Mouse (Mus musculus) liver, postnatal 0 days (tissue): ENCODE results near the gene Chrng. TPM values are rescaled to one million over a fixed set of nuclear protein-coding genes. Genes with fewer than 3 reads are reported as not detected.
A peak's percentile ranks its signal among the peaks of the same experiment; 100 is the strongest.

Source experiments
- ATAC-seq: fragments of 200-750 bp; cut with Nextera tagmentation; 2 replicates; pipeline ENCODE4 v1.8.0; 2017; ENCODE audit warnings: mild to moderate bottlenecking, moderate library complexity
- DNase-seq: peaks from one replicate; pipeline ENCODE4 v3.0.0-alpha.2; 2016
- H3K27ac ChIP-seq: fragments of 300-500 bp; sonication (generic); 2 replicates; pipeline ENCODE4 v1.5.1; 2014; ENCODE audit warnings: antibody characterized with exemption, moderate library complexity, mild to moderate bottlenecking, low read depth
- H3K27me3 ChIP-seq: fragments of 300-500 bp; sonication (generic); 2 replicates; pipeline ENCODE4 v1.6.1; 2014; ENCODE audit warnings: low read length, control low read depth, mixed read lengths; ENCODE audit not compliant: insufficient read depth
- H3K36me3 ChIP-seq: fragments of 300-500 bp; sonication (generic); replicated peaks from 2 replicates; pipeline ENCODE4 v1.6.1; 2014; ENCODE audit warnings: mild to moderate bottlenecking, control low read depth, low read length, moderate library complexity, mixed read lengths; ENCODE audit not compliant: insufficient read depth
- H3K4me1 ChIP-seq: fragments of 300-500 bp; sonication (generic); 2 replicates; pipeline ENCODE4 v1.6.1; 2014; ENCODE audit warnings: antibody characterized with exemption, mild to moderate bottlenecking, control low read depth; ENCODE audit not compliant: insufficient read depth
- H3K4me2 ChIP-seq: fragments of 300-500 bp; sonication (generic); 2 replicates; pipeline ENCODE4 v1.6.1; 2014; ENCODE audit warnings: low read depth, mild to moderate bottlenecking, low read length, moderate library complexity, mixed read lengths
- H3K4me3 ChIP-seq: fragments of 300-500 bp; sonication (generic); 2 replicates; pipeline ENCODE4 v1.5.1; 2014; ENCODE audit warnings: low read depth, low read length
- H3K9ac ChIP-seq: fragments of 300-500 bp; sonication (generic); replicated peaks from 2 replicates; pipeline ENCODE4 v1.6.1; 2014; ENCODE audit warnings: mild to moderate bottlenecking, moderate library complexity
- H3K9me3 ChIP-seq: fragments of 300-500 bp; sonication (generic); 2 replicates; pipeline ENCODE4 v1.6.1; 2016; ENCODE audit warnings: mild to moderate bottlenecking, control low read depth, low read length, mixed read lengths
- CTCF ChIP-seq: sonication (generic); IDR thresholded peaks from 2 replicates; pipeline ENCODE4 v1.5.1; 2016; ENCODE audit warnings: antibody characterized with exemption, low read depth
- EP300 ChIP-seq: IDR thresholded peaks from 2 replicates; pipeline ENCODE4 v1.6.1; 2016; ENCODE audit warnings: antibody characterized with exemption, low read depth, mild to moderate bottlenecking
- WGBS: fragments of 180-500 bp; shearing (Covaris S2); extraction: QIAGEN DNeasy Blood & Tissue Kit; methylation state at CpG from one replicate; pipeline ENCODE4 v1.1.7; 2014; ENCODE audit not compliant: insufficient replicate concordance; 5-methylcytosine and 5-hydroxymethylcytosine counted together
- polyA plus RNA-seq: library from polyadenylated mRNA; unstranded; fragments of >200 nt; fragmentation: Nextera tagmentation; extraction: Ambion mirVana; gene quantifications from 2 replicates; pipeline ENCODE4 v1.2.1, GENCODE M21; 2015

Chrng gene
- polyA plus RNA-seq, 1 experiment from 2014 or later, result not detected

GRCm38 (mm10) chr1:87205038-87205437 is 581 bp downstream of the Chrng start:
- no peak for TF ChIP-seq CTCF
- TF ChIP-seq EP300, result no peak
- Histone ChIP-seq H3K4me1 (no peaks in the 10 kb centered on the region), H3K9ac (no peak overlapping the region), H3K27me3 (peaks cover 22% of the 10 kb centered on the region; the same call in 1 of the 2 replicates), H3K9me3 (no peaks in the 10 kb centered on the region), H3K27ac (no peak overlapping the region), H3K4me3 (no peak overlapping the region), H3K36me3 (no peaks in the 10 kb centered on the region), H3K4me2 (no peak overlapping the region)
- no peak for ATAC-seq
- no peak for DNase-seq
- WGBS, result 42% methylated on average over 6 of the region's 6 CpGs

GRCm38 (mm10) chr1:87205502-87205901 is 1.0 kb downstream of the Chrng start:
- Histone ChIP-seq H3K27me3 (peaks cover 22% of the 10 kb centered on the region; the same call in 1 of the 2 replicates), H3K4me3 (no peak overlapping the region), H3K27ac (no peak overlapping the region), H3K9ac (no peak overlapping the region), H3K9me3 (no peaks in the 10 kb centered on the region), H3K4me2 (no peak overlapping the region), H3K36me3 (no peaks in the 10 kb centered on the region), H3K4me1 (no peaks in the 10 kb centered on the region)
- ATAC-seq, result no peak
- WGBS, result 43% methylated on average over 3 of the region's 3 CpGs
- TF ChIP-seq EP300 (no peak), CTCF (no peak)
- no peak for DNase-seq

GRCm38 (mm10) chr1:87206339-87206738 is 1.9 kb downstream of the Chrng start:
- H3K9me3 ChIP-seq, result no peaks in the 10 kb centered on the region
- H3K4me1 ChIP-seq, result no peaks in the 10 kb centered on the region
- peaks cover 22% of the 10 kb centered on the region; the same call in 1 of the 2 replicates for H3K27me3 ChIP-seq
- WGBS, result 22% methylated on average over 17 of the region's 17 CpGs
- H3K9ac ChIP-seq, result no peak overlapping the region
- no peak overlapping the region for H3K4me3 ChIP-seq
- DNase-seq (no peak), ATAC-seq (no peak)
- no peak overlapping the region for H3K27ac ChIP-seq
- TF ChIP-seq EP300 (no peak), CTCF (peak; percentile 46)
- no peak overlapping the region for H3K4me2 ChIP-seq
- no peaks in the 10 kb centered on the region for H3K36me3 ChIP-seq

- Histone ChIP-seq H3K9ac (no peak overlapping the region), H3K27ac (no peak overlapping the region), H3K4me2 (no peak overlapping the region), H3K36me3 (no peaks in the 10 kb centered on the region), H3K4me3 (no peak overlapping the region), H3K9me3 (no peaks in the 10 kb centered on the region), H3K4me1 (peaks cover 22% of the 10 kb centered on the region), H3K27me3 (peaks cover 14% of the 10 kb centered on the region; the same call in 1 of the 2 replicates)
- no peak for TF ChIP-seq CTCF
- TF ChIP-seq EP300, result no peak
- WGBS, result 80% methylated on average over 4 of the region's 4 CpGs
- ATAC-seq (no peak), DNase-seq (no peak)
Measured at GRCm38 (mm10) chr1:87211431-87211830, 7.0 kb downstream of the Chrng start.

GRCm38 (mm10) chr1:87213735-87214704 is 9.6 kb downstream of the Chrng start, which contains the start of gene Eif4e2:
Gene Eif4e2, plus strand, starts transcription at chr1:87213914.
- H3K36me3 ChIP-seq, result peaks cover 7% of the 10 kb centered on the region; the same call in 1 of the 2 replicates
- peak within 1 kb of the TSS; percentile 83 for H3K4me2 ChIP-seq
- peaks cover 36% of the 10 kb centered on the region for H3K4me1 ChIP-seq
- peak within 1 kb of the TSS; percentile 93 for H3K9ac ChIP-seq
- H3K27me3 ChIP-seq, result no peaks in the 10 kb centered on the region
- H3K9me3 ChIP-seq, result no peaks in the 10 kb centered on the region
- peak within 1 kb of the TSS; percentile 68 for H3K4me3 ChIP-seq
- H3K27ac ChIP-seq, result peak within 1 kb of the TSS; percentile 100
- peak; percentile 96 for ATAC-seq
- TF ChIP-seq CTCF, result no peak
- peak; percentile 10; the same call in 1 of the 2 replicates for TF ChIP-seq EP300
- under 1% methylated on average over 72 of the region's 99 CpGs for WGBS
- DNase-seq, result peak; percentile 96

- TF ChIP-seq CTCF (no peak), EP300 (no peak)
- peak overlapping the region; percentile 93 for H3K9ac ChIP-seq
- H3K27ac ChIP-seq, result peak overlapping the region; percentile 100
- no peak for DNase-seq
- WGBS, result 12% methylated on average over 4 of the region's 4 CpGs
- H3K27me3 ChIP-seq, result no peaks in the 10 kb centered on the region
- H3K4me1 ChIP-seq, result peaks cover 36% of the 10 kb centered on the region
- peak overlapping the region; percentile 68 for H3K4me3 ChIP-seq
- peak overlapping the region; percentile 83 for H3K4me2 ChIP-seq
- no peaks in the 10 kb centered on the region for H3K9me3 ChIP-seq
- H3K36me3 ChIP-seq, result peaks cover 12% of the 10 kb centered on the region
- ATAC-seq, result no peak
Measured at GRCm38 (mm10) chr1:87214748-87215147, 10.3 kb downstream of the Chrng start.
